Mouse (Mus musculus) bone marrow macrophage, adult 2 months (primary cell): ENCODE data around the gene Ndufb10. TPM values are rescaled to one million over a fixed set of nuclear protein-coding genes. Genes with fewer than 3 reads are reported as not detected.
A peak's percentile ranks its signal among the peaks of the same experiment; 100 is the strongest.
"Not testable (repeated sequence)": the region's sequence is repeated elsewhere in the genome, so short reads cannot be mapped to it uniquely, and the experiment has no call there.

Source experiments
- H3K27ac ChIP-seq: 2 replicates; pipeline ENCODE4 v1.5.1; 2012; ENCODE audit warnings: low read depth, low read length; ENCODE audit not compliant: insufficient read depth
- H3K4me1 ChIP-seq: 2 replicates; pipeline ENCODE4 v1.6.1; 2012; ENCODE audit warnings: low read length; ENCODE audit not compliant: control insufficient read depth, insufficient read depth
- H3K4me3 ChIP-seq: 2 replicates; pipeline ENCODE4 v1.5.1; 2012; ENCODE audit warnings: mild to moderate bottlenecking, low read length, moderate library complexity; ENCODE audit not compliant: insufficient read depth
- CTCF ChIP-seq: IDR thresholded peaks from 2 replicates; pipeline ENCODE4 v1.5.1; 2012; ENCODE audit warnings: low read depth, mild to moderate bottlenecking, low read length, moderate library complexity
- POLR2A ChIP-seq: IDR thresholded peaks from 2 replicates; pipeline ENCODE4 v1.6.1; 2012; ENCODE audit warnings: mild to moderate bottlenecking, low read depth, low read length, borderline replicate concordance
- polyA plus RNA-seq: library from polyadenylated mRNA; stranded (reverse); fragments of >200 nt; gene quantifications from 2 replicates; pipeline ENCODE4 v1.2.4, GENCODE M21; 2012; ENCODE audit not compliant: missing spikeins, insufficient read depth, insufficient read length

The Ndufb10 gene
- polyA plus RNA-seq, 1 experiment, result 164 TPM

- no peak overlapping the region for H3K27ac ChIP-seq
- TF ChIP-seq CTCF (no peak), POLR2A (no peak)
- peak overlapping the region; percentile 35 for H3K4me3 ChIP-seq
- H3K4me1 ChIP-seq, result peaks cover 5% of the 10 kb centered on the region; the same call in 1 of the 2 replicates
Observed at GRCm38 (mm10) chr17:24722220-24722924, 1.9 kb downstream of the Ndufb10 start.

DNA sequence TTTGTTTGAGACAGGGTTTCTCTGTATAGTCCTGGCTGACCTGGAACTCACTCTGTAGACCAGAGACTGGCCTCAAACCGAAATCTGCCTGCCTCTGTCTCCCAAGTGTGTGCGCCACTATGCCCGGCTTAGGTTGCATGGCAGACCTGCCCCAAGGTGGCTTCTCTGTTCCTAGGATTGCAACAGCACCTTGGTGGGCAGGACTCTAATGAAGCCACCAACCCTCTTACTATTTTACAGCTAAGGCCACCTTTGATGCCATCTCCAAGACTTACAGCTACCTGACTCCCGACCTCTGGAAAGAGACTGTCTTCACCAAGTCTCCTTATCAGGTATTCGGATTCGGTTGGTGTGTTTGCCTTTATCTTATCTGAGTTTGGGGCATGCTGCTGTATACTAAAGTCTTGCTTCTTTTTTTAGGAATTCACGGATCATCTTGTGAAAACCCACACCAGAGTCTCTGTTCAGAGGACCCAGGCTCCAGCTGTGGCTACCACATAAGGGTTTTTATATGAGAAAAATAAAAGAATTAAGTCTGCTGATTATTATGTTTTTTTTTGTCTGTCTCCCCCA is 2.8 kb downstream of the Ndufb10 start:
- not testable (repeated sequence) for H3K4me1 ChIP-seq, H3K27ac ChIP-seq
- peak overlapping the region; percentile 53 for H3K4me3 ChIP-seq

- H3K4me1 ChIP-seq, result not testable (repeated sequence)
- peak overlapping the region; percentile 64 for H3K27ac ChIP-seq
Observed at GRCm38 (mm10) chr17:24720616-24721015, 3.7 kb downstream of the Ndufb10 start.

GRCm38 (mm10) chr17:24719494-24720222 is 4.6 kb downstream of the Ndufb10 start:
- H3K4me1 ChIP-seq, result peaks cover 5% of the 10 kb centered on the region; the same call in 1 of the 2 replicates
- peak overlapping the region; percentile 73 for H3K4me3 ChIP-seq
- TF ChIP-seq CTCF (no peak), POLR2A (peak; percentile 82)
- H3K27ac ChIP-seq, result peak overlapping the region; percentile 67

More at GRCm38 (mm10) chr17:24720616-24721015, 3.7 kb downstream of the Ndufb10 start:
- peak overlapping the region; percentile 67 for H3K4me3 ChIP-seq

GRCm38 (mm10) chr17:24718938-24719337 is 5.3 kb downstream of the Ndufb10 start:
- not testable (repeated sequence) for H3K4me1 ChIP-seq
- Histone ChIP-seq H3K4me3 (peak overlapping the region; percentile 73), H3K27ac (0 out of 2 replicates have a peak overlapping the region, but pooled peaks have one; percentile 67)

DNA sequence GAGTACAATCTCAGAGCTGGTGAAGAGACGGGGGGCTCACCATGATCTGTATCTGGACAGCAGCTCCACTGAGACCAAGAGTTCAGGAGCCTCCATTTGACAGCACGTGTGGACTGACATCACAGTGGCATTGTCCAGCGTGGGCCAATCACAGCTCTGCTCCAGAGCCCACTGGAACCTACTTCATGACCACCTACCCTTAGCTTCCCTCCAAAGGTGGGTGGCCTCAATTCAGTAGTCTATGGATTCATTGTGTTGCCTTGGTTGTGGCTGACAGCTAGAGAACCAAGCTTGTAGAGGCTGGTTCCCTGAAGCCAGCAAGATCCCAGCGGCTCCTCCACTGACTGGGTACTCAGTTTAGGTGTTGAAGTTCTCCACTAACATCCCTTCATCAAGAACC is 6.3 kb downstream of the Ndufb10 start, which contains the start of the genes Rnf151 and Rps2:
Rnf151 (minus strand) TSS at position 121 of the 400 bp plus-strand sequence.
Rps2 (plus strand) TSS at position 174 of the 400 bp plus-strand sequence.
- Histone ChIP-seq H3K27ac (no peak within 1 kb of the TSS), H3K4me1 (peaks cover 2% of the 10 kb centered on the region; the same call in 1 of the 2 replicates), H3K4me3 (peak within 1 kb of the TSS; percentile 73)
- no peak for TF ChIP-seq CTCF

DNA sequence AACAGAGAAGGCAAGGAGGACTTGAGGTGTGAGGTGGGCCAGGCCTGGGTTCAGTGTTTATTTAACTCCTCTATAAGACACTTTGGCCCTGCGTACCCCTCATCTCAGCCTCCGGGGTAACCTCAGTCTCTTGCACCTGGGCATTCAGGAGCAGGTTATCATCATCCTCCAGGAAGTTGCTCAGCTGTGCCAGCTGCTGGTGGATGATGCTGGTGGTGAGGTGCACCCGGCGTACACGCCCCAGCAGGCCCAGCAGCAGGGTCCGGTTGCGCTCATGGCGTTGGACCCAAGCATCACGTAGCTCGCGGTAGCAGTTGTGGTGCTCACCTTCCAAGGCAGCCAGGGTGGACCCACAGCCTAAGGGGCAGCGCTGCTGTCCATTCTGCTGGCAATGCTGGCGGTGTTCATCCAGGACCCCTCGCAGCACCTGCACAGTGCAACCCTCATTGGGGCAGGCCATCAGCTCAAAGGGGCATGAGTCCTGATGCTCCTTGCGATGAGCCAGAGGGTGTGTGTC is 8.1 kb downstream of the Ndufb10 start:
- no peak for TF ChIP-seq POLR2A
- TF ChIP-seq CTCF, result no peak
- H3K27ac ChIP-seq, result no peak overlapping the region
- H3K4me3 ChIP-seq, result no peak overlapping the region
- no peaks in the 10 kb centered on the region for H3K4me1 ChIP-seq

DNA sequence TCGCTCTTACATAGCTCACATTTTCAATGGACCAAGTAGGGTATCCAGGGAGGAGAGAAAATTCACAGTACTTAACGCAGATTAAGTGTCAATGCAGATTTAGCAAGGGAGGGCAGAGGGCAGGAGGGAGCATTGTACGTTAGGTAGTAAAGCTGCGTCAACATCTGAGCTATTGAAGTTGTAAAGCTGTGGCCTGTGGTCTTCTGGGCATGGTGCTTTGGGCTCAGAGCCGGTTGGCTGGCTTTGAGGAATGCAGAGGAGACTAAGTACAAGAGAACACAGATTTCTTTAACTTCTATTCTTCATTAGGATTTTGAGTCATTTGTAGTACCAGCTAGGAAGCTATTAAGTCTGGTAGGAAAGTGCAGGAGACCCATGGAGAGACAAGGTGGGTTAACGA is 8.7 kb downstream of the Ndufb10 start:
- Histone ChIP-seq H3K4me1 (no peaks in the 10 kb centered on the region), H3K4me3 (no peak overlapping the region), H3K27ac (no peak overlapping the region)
- TF ChIP-seq CTCF (no peak), POLR2A (no peak)

DNA sequence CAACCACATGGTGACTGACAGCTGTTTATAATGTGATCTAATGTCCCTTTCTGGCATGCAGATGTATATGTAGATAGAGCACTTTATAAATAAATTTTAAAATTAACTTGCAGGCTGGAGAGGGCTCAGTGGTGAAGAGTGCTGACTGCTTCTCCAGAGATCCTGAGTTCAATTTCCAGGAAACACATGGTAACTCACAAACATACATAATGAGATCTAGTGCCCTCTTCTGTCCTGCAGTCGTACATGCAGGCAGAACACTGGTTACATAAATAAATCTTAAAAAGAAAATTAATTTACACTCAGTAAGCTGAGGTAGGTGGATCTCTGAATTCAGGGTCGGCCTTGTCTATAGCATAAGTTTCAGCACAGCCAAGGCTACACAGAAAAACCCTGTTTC is 15.6 kb downstream of the Ndufb10 start:
- no peak overlapping the region for H3K4me3 ChIP-seq
- TF ChIP-seq POLR2A (no peak), CTCF (no peak)
- peaks cover 5% of the 10 kb centered on the region; the same call in 1 of the 2 replicates for H3K4me1 ChIP-seq
- H3K27ac ChIP-seq, result peak overlapping the region; percentile 33; the same call in 1 of the 2 replicates
